ENCODE assay signal across 1 mouse cellular context in genomic region chr11:5788056-5789014, GRCm38 (mm10).
A peak's percentile ranks its signal among the peaks of the same experiment; 100 is the strongest.
TF ChIP-seq lines count a peak whose summit lies in the region.

Gene Dbnl, plus strand, starts transcription at chr11:5788488.

TF ChIP-seq in CH12.LX, 34 proteins besides CTCF, POLR2A, EP300 and RAD21 (continued from another document):
- TF ChIP-seq SIN3A (IDR thresholded peaks at IDR 0.05; ENCODE audit: low read length) (peak; percentile 96), MAFK (IDR thresholded peaks at IDR 0.05; ENCODE audit: insufficient replicate concordance, low read length) (no peak), E2F4 (IDR thresholded peaks at IDR 0.05; ENCODE audit: insufficient replicate concordance, low read depth, low read length) (no peak), UBTF (IDR thresholded peaks at IDR 0.05; ENCODE audit: low read depth, low read length) (peak; percentile 84), BHLHE40 (IDR thresholded peaks at IDR 0.05; ENCODE audit: low read depth, low read length) (peak; percentile 76), MYC (IDR thresholded peaks at IDR 0.05; ENCODE audit: low read depth, low read length) (peak; percentile 77), HCFC1 (IDR thresholded peaks at IDR 0.05; ENCODE audit: low read depth, low read length) (peak; percentile 94), KAT2A (IDR thresholded peaks at IDR 0.05; ENCODE audit: insufficient replicate concordance, low read length) (peak; percentile 93; the same call in 1 of the 2 replicates), GABPA (IDR thresholded peaks at IDR 0.05; ENCODE audit: insufficient replicate concordance, low read depth, low read length) (peak; percentile 49; the same call in 1 of the 2 replicates), ZMIZ1 (IDR thresholded peaks at IDR 0.05; ENCODE audit: low read depth, low read length) (peak; percentile 99), ETS1 (conservative IDR thresholded peaks at IDR 0.05; ENCODE audit: low read depth, low read length) (peak; percentile 55)
